Comparison of ENCODE assay signal across 34 mouse cellular contexts in the genomic region with DNA sequence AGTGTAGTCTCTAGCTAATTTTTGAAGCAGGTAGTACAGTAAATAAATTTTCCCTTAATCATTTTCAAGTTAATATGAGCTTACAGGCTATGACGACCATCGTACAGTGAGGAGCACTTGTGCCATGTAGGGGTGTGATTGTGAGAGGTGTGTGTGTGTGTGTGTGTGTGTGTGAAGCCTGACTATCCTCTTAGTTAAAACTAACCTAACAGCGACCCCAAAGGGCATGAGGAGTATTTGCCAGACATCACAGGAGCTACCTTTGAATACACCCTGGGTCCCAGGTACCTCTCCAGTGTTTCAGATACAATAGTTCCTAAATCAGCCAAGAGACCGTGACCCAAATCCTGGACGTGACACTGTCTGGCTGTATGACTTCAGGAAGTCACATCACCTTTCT.
"Had no signal": no experiment of that assay in that cellular context is flagged by ENCODE, and none has a peak within 500 bp of the region (broad histone marks: within the 10 kb centered on the region; RNA-seq: fewer than 3 reads in every experiment).

No protein-coding gene starts in this region.

- ATAC-seq: hindbrain, embryonic 16.5 days; hindbrain, postnatal 0 days; intestine, embryonic 15.5 days; intestine, embryonic 16.5 days; intestine, postnatal 0 days had no signal

- H3K36me3 ChIP-seq: heart, embryonic 10.5 days; heart, embryonic 12.5 days; heart, embryonic 13.5 days; heart, embryonic 15.5 days; hindbrain, embryonic 10.5 days; hindbrain, embryonic 12.5 days; hindbrain, embryonic 13.5 days; hindbrain, embryonic 15.5 days; intestine, embryonic 15.5 days; kidney, embryonic 15.5 days had no signal

- H3K4me2 ChIP-seq: heart, embryonic 11.5 days; heart, embryonic 12.5 days; heart, embryonic 13.5 days; heart, embryonic 15.5 days; hindbrain, embryonic 12.5 days; hindbrain, embryonic 13.5 days; hindbrain, embryonic 14.5 days; hindbrain, embryonic 15.5 days; intestine, embryonic 15.5 days; kidney, embryonic 15.5 days had no signal

- DNase-seq: heart, postnatal 10 days; heart, postnatal 14 days; heart, postnatal 36 days; heart, postnatal 4 days; kidney, adult 11 months; kidney, adult 18-20 months; kidney, adult 2 months; kidney, adult 8-10 months; kidney, adult 9 months; kidney, postnatal 10 days; kidney, postnatal 14 days; kidney, postnatal 25 days; kidney, postnatal 36 days; kidney, postnatal 4 days; layer of hippocampus, adult 9-11 months; layer of hippocampus, postnatal 36 days had no signal

- H3K4me1 ChIP-seq: heart, embryonic 12.5 days; heart, embryonic 13.5 days; heart, embryonic 15.5 days; hindbrain, embryonic 10.5 days; hindbrain, embryonic 12.5 days; hindbrain, embryonic 13.5 days; hindbrain, embryonic 15.5 days; intestine, embryonic 15.5 days; kidney, embryonic 15.5 days had no signal

- H3K27me3 ChIP-seq: heart, embryonic 12.5 days; heart, embryonic 13.5 days; heart, embryonic 15.5 days; hindbrain, embryonic 12.5 days; hindbrain, embryonic 13.5 days; hindbrain, embryonic 15.5 days; intestine, embryonic 15.5 days; kidney, embryonic 15.5 days had no signal

- H3K27ac ChIP-seq: heart, embryonic 10.5 days; heart, embryonic 13.5 days; heart, embryonic 15.5 days; hindbrain, embryonic 10.5 days; hindbrain, embryonic 12.5 days; hindbrain, embryonic 13.5 days; hindbrain, embryonic 14.5 days; hindbrain, embryonic 15.5 days; hindbrain, postnatal 0 days; intestine, embryonic 15.5 days; kidney, embryonic 15.5 days; kidney, postnatal 0 days; layer of hippocampus, adult 2 months had no signal

- H3K9me3 ChIP-seq: heart, embryonic 10.5 days; heart, embryonic 12.5 days; heart, embryonic 13.5 days; heart, embryonic 15.5 days; hindbrain, embryonic 10.5 days; hindbrain, embryonic 12.5 days; hindbrain, embryonic 13.5 days; hindbrain, embryonic 15.5 days; intestine, embryonic 15.5 days; kidney, embryonic 15.5 days had no signal

- H3K4me3 ChIP-seq: heart, embryonic 10.5 days; heart, embryonic 12.5 days; heart, embryonic 13.5 days; heart, embryonic 15.5 days; hindbrain, embryonic 10.5 days; hindbrain, embryonic 12.5 days; hindbrain, embryonic 13.5 days; hindbrain, embryonic 15.5 days; intestine, embryonic 15.5 days; kidney, embryonic 15.5 days; layer of hippocampus, adult 2 months had no signal

- H3K9ac ChIP-seq: heart, embryonic 12.5 days; heart, embryonic 13.5 days; heart, embryonic 15.5 days; hindbrain, embryonic 12.5 days; hindbrain, embryonic 13.5 days; hindbrain, embryonic 14.5 days; hindbrain, embryonic 15.5 days; intestine, embryonic 15.5 days; kidney, embryonic 15.5 days had no signal
